ENCODE assay signal across 8 mouse cellular contexts in genomic region chr15:63996998-63997704, GRCm38 (mm10).
A peak's percentile ranks its signal among the peaks of the same experiment; 100 is the strongest.
DNase-seq lines count a peak whose midpoint lies in the region; ATAC-seq and TF ChIP-seq lines count a peak whose summit lies in the region.

No protein-coding gene starts in this region.

- H3K4me2 ChIP-seq in intestine, postnatal 0 days (replicated peaks; ENCODE audit: low read depth): peak overlapping the region; percentile 88
- H3K4me2 ChIP-seq in midbrain, embryonic 13.5 days (replicated peaks): peak overlapping the region; percentile 69

- no peaks in the 10 kb centered on the region for H3K27me3 ChIP-seq in intestine, postnatal 0 days (replicated peaks; ENCODE audit: control insufficient read depth, insufficient read depth, low read length)
- H3K27me3 ChIP-seq in midbrain, embryonic 13.5 days: no peaks in the 10 kb centered on the region; the same call in 1 of the 2 replicates

- peak; percentile 33; the same call in 1 of the 2 replicates for ATAC-seq in erythroblast, adult 5-6 weeks (replicated peaks; ENCODE audit: low FRiP score, poor library complexity, severe bottlenecking)
- peak; percentile 23 for ATAC-seq in intestine, postnatal 0 days
- peak; percentile 34 for ATAC-seq in midbrain, embryonic 13.5 days

- 0 out of 2 replicates have a peak, but pooled peaks cover 3% of the 10 kb centered on the region for H3K4me1 ChIP-seq in intestine, postnatal 0 days (replicated peaks; ENCODE audit: control insufficient read depth, insufficient read depth, low read length)
- peaks cover 20% of the 10 kb centered on the region for H3K4me1 ChIP-seq in midbrain, embryonic 13.5 days (replicated peaks)

- H3K4me3 ChIP-seq in intestine, postnatal 0 days (ENCODE audit: low read depth, low read length): peak overlapping the region; percentile 88
- H3K4me3 ChIP-seq in midbrain, embryonic 13.5 days (replicated peaks): peak overlapping the region; percentile 88

- H3K27ac ChIP-seq in intestine, postnatal 0 days (ENCODE audit: low read depth, low read length): peak overlapping the region; percentile 98
- peak overlapping the region; percentile 95 for H3K27ac ChIP-seq in midbrain, embryonic 13.5 days

- peak; percentile 30 for TF ChIP-seq CTCF in intestine, postnatal 0 days (IDR thresholded peaks at IDR 0.05; ENCODE audit: low read depth)

- H3K9me3 ChIP-seq in intestine, postnatal 0 days (ENCODE audit: control insufficient read depth): no peaks in the 10 kb centered on the region
- H3K9me3 ChIP-seq in midbrain, embryonic 13.5 days: no peaks in the 10 kb centered on the region

- WGBS in intestine, postnatal 0 days: 1% methylated on average over 24 of the region's 24 CpGs
- WGBS in midbrain, embryonic 13.5 days: 1% methylated on average over 23 of the region's 24 CpGs

- DNase-seq in kidney, adult 8-10 months: peak; percentile 14 to 37
- no peak for DNase-seq in kidney, postnatal 4 days
- DNase-seq in R1 (ENCODE audit: low read depth, low spot score): peak; percentile 81
- DNase-seq in yolk sac, embryonic 10.5 days (ENCODE audit: low spot score): peak; percentile 55
- DNase-seq in right cerebral cortex, postnatal 25 days: no peak

- peak overlapping the region; percentile 81 for H3K9ac ChIP-seq in intestine, postnatal 0 days (ENCODE audit: low read depth, low read length)
- peak overlapping the region; percentile 97 for H3K9ac ChIP-seq in midbrain, embryonic 13.5 days (replicated peaks)

- H3K36me3 ChIP-seq in intestine, postnatal 0 days (ENCODE audit: control insufficient read depth, insufficient read depth): no peaks in the 10 kb centered on the region
- no peaks in the 10 kb centered on the region for H3K36me3 ChIP-seq in midbrain, embryonic 13.5 days

Comparison
In these comparisons a context has a peak if more than half of its experiments do, and no peak if none do; other contexts are left out.
1. DNase-seq: peak in kidney, adult 8-10 months (2 of 2), R1 (single experiment) and yolk sac, embryonic 10.5 days (single experiment); none in kidney, postnatal 4 days (0 of 2) and right cerebral cortex, postnatal 25 days (single experiment).
2. Peak in every context shown above with its lines, with median percentiles within 50 percentile points of each other: ATAC-seq.